Mouse (Mus musculus): ENCODE measurements around the gene 2210407C18Rik. TPM values are rescaled to one million over a fixed set of nuclear protein-coding genes. Genes with fewer than 3 reads are reported as not detected.
A peak's percentile ranks its signal among the peaks of the same experiment; 100 is the strongest.

2210407C18Rik gene
- polyA plus RNA-seq, 1 experiment from 2014 or later, result not detected

- H3K27ac ChIP-seq, result 0 out of 2 replicates have a peak overlapping the region, but pooled peaks have one; percentile 36
- peak; percentile 49; the same call in 1 of the 2 replicates for ATAC-seq (ENCODE audit: low FRiP score)
- no peak overlapping the region for H3K9ac ChIP-seq
- no peak overlapping the region for H3K4me3 ChIP-seq (replicated peaks)
- H3K27me3 ChIP-seq, result no peaks in the 10 kb centered on the region
- 31% methylated on average over 3 of the region's 3 CpGs for WGBS
- no peak overlapping the region for H3K4me2 ChIP-seq
- peaks cover 3% of the 10 kb centered on the region; the same call in 1 of the 2 replicates for H3K4me1 ChIP-seq
- no peaks in the 10 kb centered on the region for H3K36me3 ChIP-seq (replicated peaks)
- no peaks in the 10 kb centered on the region for H3K9me3 ChIP-seq
These were observed 27.1 kb downstream of the 2210407C18Rik start for GRCm38 (mm10) chr11:58588620-58589250.

- H3K36me3 ChIP-seq (replicated peaks), result no peaks in the 10 kb centered on the region
- peaks cover 3% of the 10 kb centered on the region; the same call in 1 of the 2 replicates for H3K4me1 ChIP-seq
- H3K4me2 ChIP-seq, result no peak overlapping the region
- no peaks in the 10 kb centered on the region for H3K9me3 ChIP-seq
- H3K4me3 ChIP-seq (replicated peaks), result no peak overlapping the region
- H3K27ac ChIP-seq, result no peak overlapping the region
- 70% methylated on average over 7 of the region's 7 CpGs for WGBS
- ATAC-seq (ENCODE audit: low FRiP score), result no peak
- H3K9ac ChIP-seq, result no peak overlapping the region
- H3K27me3 ChIP-seq, result no peaks in the 10 kb centered on the region
These were observed 28.0 kb downstream of the 2210407C18Rik start for GRCm38 (mm10) chr11:58587898-58588348.

GRCm38 (mm10) chr11:58578636-58579035 is 37.2 kb downstream of the 2210407C18Rik start:
- Histone ChIP-seq H3K9me3 (no peaks in the 10 kb centered on the region), H3K4me1 (no peaks in the 10 kb centered on the region), H3K27me3 (no peaks in the 10 kb centered on the region), H3K27ac (no peak overlapping the region), H3K9ac (no peak overlapping the region), H3K4me3 (replicated peaks) (no peak overlapping the region), H3K36me3 (replicated peaks) (no peaks in the 10 kb centered on the region), H3K4me2 (no peak overlapping the region)
- WGBS, result 83% methylated on average over 8 of the region's 8 CpGs
- no peak for ATAC-seq (ENCODE audit: low FRiP score)

GRCm38 (mm10) chr11:58577430-58577829 is 38.4 kb downstream of the 2210407C18Rik start, which contains the start of gene Olfr325:
Olfr325 (plus strand) TSS chr11:58577730.
- 80% methylated on average over 1 of the region's 1 CpGs for WGBS

GRCm38 (mm10) chr11:58570405-58570804 is 45.5 kb downstream of the 2210407C18Rik start, which contains the start of gene Olfr224:
Olfr224 (minus strand) TSS chr11:58570553.
- Histone ChIP-seq H3K4me1 (no peaks in the 10 kb centered on the region), H3K36me3 (replicated peaks) (no peaks in the 10 kb centered on the region), H3K9me3 (no peaks in the 10 kb centered on the region), H3K9ac (no peak within 1 kb of the TSS), H3K4me2 (no peak within 1 kb of the TSS), H3K27ac (no peak within 1 kb of the TSS), H3K4me3 (replicated peaks) (no peak within 1 kb of the TSS), H3K27me3 (no peaks in the 10 kb centered on the region)
- ATAC-seq (ENCODE audit: low FRiP score), result no peak
- 88% methylated on average over 5 of the region's 5 CpGs for WGBS

More at GRCm38 (mm10) chr11:58577430-58577829, 38.4 kb downstream of the 2210407C18Rik start, which contains the start of gene Olfr325:
- ATAC-seq (ENCODE audit: low FRiP score), result no peak
- H3K27ac ChIP-seq, result no peak within 1 kb of the TSS
- H3K4me2 ChIP-seq, result no peak within 1 kb of the TSS
- H3K9ac ChIP-seq, result no peak within 1 kb of the TSS
- H3K36me3 ChIP-seq (replicated peaks), result no peaks in the 10 kb centered on the region
- H3K4me3 ChIP-seq (replicated peaks), result no peak within 1 kb of the TSS
- no peaks in the 10 kb centered on the region for H3K4me1 ChIP-seq
- no peaks in the 10 kb centered on the region for H3K9me3 ChIP-seq
- H3K27me3 ChIP-seq, result no peaks in the 10 kb centered on the region

Other genes starting within 250 kb of the 2210407C18Rik start
- gene Lypd8, start 237.0 kb downstream of the 2210407C18Rik start, polyA plus RNA-seq (2016; fragmentation: Nextera tagmentation; extraction: Ambion mirVana), result not detected in 2 replicates
- not detected in 2 replicates for gene 1810065E05Rik, start 195.0 kb downstream of the 2210407C18Rik start, polyA plus RNA-seq (2016; fragmentation: Nextera tagmentation; extraction: Ambion mirVana)
- gene Gm12253, start 183.5 kb downstream of the 2210407C18Rik start, polyA plus RNA-seq (2016; fragmentation: Nextera tagmentation; extraction: Ambion mirVana), result not detected in 2 replicates
- not detected in 2 replicates for gene Lypd9, start 163.2 kb downstream of the 2210407C18Rik start, polyA plus RNA-seq (2016; fragmentation: Nextera tagmentation; extraction: Ambion mirVana)
- gene Olfr30, start 153.8 kb downstream of the 2210407C18Rik start, polyA plus RNA-seq (2016; fragmentation: Nextera tagmentation; extraction: Ambion mirVana), result not detected in 2 replicates
- not detected in 2 replicates for gene Olfr332, start 123.5 kb downstream of the 2210407C18Rik start, polyA plus RNA-seq (2016; fragmentation: Nextera tagmentation; extraction: Ambion mirVana)
- gene Olfr331, start 113.5 kb downstream of the 2210407C18Rik start, polyA plus RNA-seq (2016; fragmentation: Nextera tagmentation; extraction: Ambion mirVana), result not detected in 2 replicates
- gene Olfr330, start 81.2 kb downstream of the 2210407C18Rik start, polyA plus RNA-seq (2016; fragmentation: Nextera tagmentation; extraction: Ambion mirVana), result not detected in 2 replicates
- not detected in 2 replicates for gene Olfr329-ps, start 69.7 kb downstream of the 2210407C18Rik start, polyA plus RNA-seq (2016; fragmentation: Nextera tagmentation; extraction: Ambion mirVana)
- 0.06 TPM in 1 of 2 replicates, not detected in the other for gene Olfr328, start 60.4 kb downstream of the 2210407C18Rik start, polyA plus RNA-seq (2016; fragmentation: Nextera tagmentation; extraction: Ambion mirVana)
- gene Olfr224, start 45.5 kb downstream of the 2210407C18Rik start, polyA plus RNA-seq (2016; fragmentation: Nextera tagmentation; extraction: Ambion mirVana), result not detected in 2 replicates
- not detected in 2 replicates for gene Olfr325, start 38.3 kb downstream of the 2210407C18Rik start, polyA plus RNA-seq (2016; fragmentation: Nextera tagmentation; extraction: Ambion mirVana)
- gene Olfr324, start 21.0 kb downstream of the 2210407C18Rik start, polyA plus RNA-seq (2016; fragmentation: Nextera tagmentation; extraction: Ambion mirVana), result not detected in 2 replicates
- gene Olfr323, start 14.4 kb upstream of the 2210407C18Rik start, polyA plus RNA-seq (2016; fragmentation: Nextera tagmentation; extraction: Ambion mirVana), result not detected in 2 replicates
- 0.36 and 0.49 TPM in 2 replicates for gene Trim58, start 24.4 kb upstream of the 2210407C18Rik start, polyA plus RNA-seq (2016; fragmentation: Nextera tagmentation; extraction: Ambion mirVana)
- gene Olfr322, start 42.7 kb upstream of the 2210407C18Rik start, polyA plus RNA-seq (2016; fragmentation: Nextera tagmentation; extraction: Ambion mirVana), result not detected in 2 replicates
- gene Olfr320, start 65.0 kb upstream of the 2210407C18Rik start, polyA plus RNA-seq (2016; fragmentation: Nextera tagmentation; extraction: Ambion mirVana), result not detected in 2 replicates
- gene Olfr319, start 83.1 kb upstream of the 2210407C18Rik start, polyA plus RNA-seq (2016; fragmentation: Nextera tagmentation; extraction: Ambion mirVana), result 0.10 TPM in 1 of 2 replicates, not detected in the other
- not detected in 2 replicates for gene Olfr318, start 107.9 kb upstream of the 2210407C18Rik start, polyA plus RNA-seq (2016; fragmentation: Nextera tagmentation; extraction: Ambion mirVana)
- 0.27 TPM in 1 of 2 replicates, not detected in the other for gene Olfr317, start 123.1 kb upstream of the 2210407C18Rik start, polyA plus RNA-seq (2016; fragmentation: Nextera tagmentation; extraction: Ambion mirVana)
- gene Olfr316, start 136.7 kb upstream of the 2210407C18Rik start, polyA plus RNA-seq (2016; fragmentation: Nextera tagmentation; extraction: Ambion mirVana), result not detected in 2 replicates
- not detected in 2 replicates for gene Olfr315, start 157.1 kb upstream of the 2210407C18Rik start, polyA plus RNA-seq (2016; fragmentation: Nextera tagmentation; extraction: Ambion mirVana)
- gene Olfr314, start 166.9 kb upstream of the 2210407C18Rik start, polyA plus RNA-seq (2016; fragmentation: Nextera tagmentation; extraction: Ambion mirVana), result not detected in 2 replicates
- 2.1 and 2.3 TPM in 2 replicates for gene Fam183b, start 185.9 kb upstream of the 2210407C18Rik start, polyA plus RNA-seq (2016; fragmentation: Nextera tagmentation; extraction: Ambion mirVana)
- gene Olfr313, start 198.9 kb upstream of the 2210407C18Rik start, polyA plus RNA-seq (2016; fragmentation: Nextera tagmentation; extraction: Ambion mirVana), result not detected in 2 replicates
- 0.05 TPM in 1 of 2 replicates, not detected in the other for gene Olfr312, start 213.2 kb upstream of the 2210407C18Rik start, polyA plus RNA-seq (2016; fragmentation: Nextera tagmentation; extraction: Ambion mirVana)
- gene Olfr311, start 223.2 kb upstream of the 2210407C18Rik start, polyA plus RNA-seq (2016; fragmentation: Nextera tagmentation; extraction: Ambion mirVana), result not detected in 2 replicates
- gene Gm12258, start 231.1 kb upstream of the 2210407C18Rik start, polyA plus RNA-seq (2016; fragmentation: Nextera tagmentation; extraction: Ambion mirVana), result 15.5 and 15.9 TPM in 2 replicates

All from forebrain, embryonic 12.5 days (tissue).